Mouse (Mus musculus) yolk sac, embryonic 10.5 days (tissue): ENCODE measurements at regions not wholly inside any gene's neighbourhood (a gene's known extent, or its start where the extent isn't known, plus 50 kb on each side); places are given as distances from the start of the nearest gene placed in this dataset.
"Not testable (repeated sequence)": the region's sequence is repeated elsewhere in the genome, so short reads cannot be mapped to it uniquely, and the experiment has no call there.

Source experiments
- DNase-seq: peaks from one replicate; pipeline ENCODE4 v3.0.0-alpha.2; 2017; ENCODE audit warnings: low spot score

DNA sequence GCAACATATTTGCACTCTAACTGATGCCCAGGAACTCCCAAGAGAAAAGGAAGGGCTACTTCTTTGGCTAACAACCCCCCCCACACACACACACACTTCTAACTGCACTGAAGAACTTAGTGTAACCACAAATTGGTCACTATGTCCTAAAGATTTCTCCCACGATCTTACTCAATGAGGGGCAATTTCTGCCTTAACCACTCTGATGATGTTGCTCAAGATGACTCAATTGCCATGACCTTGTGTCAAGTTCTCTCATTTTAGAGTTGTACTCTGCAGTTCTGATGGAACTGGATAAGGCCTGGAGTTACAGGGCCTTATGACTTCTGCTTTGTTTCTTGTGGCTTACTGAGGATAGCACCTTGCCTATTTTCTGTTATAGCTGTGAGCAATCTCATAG, 81.7 kb downstream of the Sem1 start:
- DNase-seq = no peak

DNA sequence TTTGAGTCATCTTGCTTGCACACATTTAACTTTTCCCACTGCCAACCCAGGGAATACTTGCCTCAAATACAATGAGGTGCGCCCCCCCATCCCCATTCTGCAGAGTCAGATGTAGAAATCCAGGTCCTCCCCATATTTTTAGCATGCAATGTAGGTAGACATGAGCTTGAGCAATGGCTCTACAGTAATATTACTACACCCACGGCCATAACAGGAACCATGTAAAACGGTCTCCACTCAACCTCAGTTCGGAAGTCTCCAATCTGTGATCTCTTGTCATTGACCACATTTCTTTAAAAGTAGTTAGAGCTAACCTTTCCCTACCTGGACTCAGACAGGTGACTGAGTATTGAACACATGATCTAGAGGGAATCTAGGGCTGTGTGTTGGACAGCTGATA, 82.1 kb downstream of the Sem1 start:
- no peak for DNase-seq

DNA sequence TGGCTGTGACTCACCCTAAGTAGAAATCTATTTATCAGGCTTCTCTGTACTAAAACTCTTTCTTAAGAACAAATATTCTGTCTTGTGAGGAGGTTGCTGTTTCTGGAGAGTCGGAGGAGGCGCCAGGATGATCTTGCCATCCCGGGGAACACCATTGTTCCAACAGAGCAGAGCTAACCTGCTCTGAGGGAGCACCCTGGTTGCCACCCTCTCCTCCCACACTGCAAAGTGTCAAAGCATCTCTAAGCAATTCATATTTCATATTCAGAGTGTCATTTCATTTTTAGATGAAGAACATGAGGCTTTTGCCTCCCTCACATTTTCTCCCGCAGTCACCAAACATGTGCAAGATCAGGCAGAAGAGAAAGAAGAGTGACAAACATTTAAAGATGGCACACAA, 90.3 kb downstream of the Sem1 start:
- DNase-seq = no peak

DNA sequence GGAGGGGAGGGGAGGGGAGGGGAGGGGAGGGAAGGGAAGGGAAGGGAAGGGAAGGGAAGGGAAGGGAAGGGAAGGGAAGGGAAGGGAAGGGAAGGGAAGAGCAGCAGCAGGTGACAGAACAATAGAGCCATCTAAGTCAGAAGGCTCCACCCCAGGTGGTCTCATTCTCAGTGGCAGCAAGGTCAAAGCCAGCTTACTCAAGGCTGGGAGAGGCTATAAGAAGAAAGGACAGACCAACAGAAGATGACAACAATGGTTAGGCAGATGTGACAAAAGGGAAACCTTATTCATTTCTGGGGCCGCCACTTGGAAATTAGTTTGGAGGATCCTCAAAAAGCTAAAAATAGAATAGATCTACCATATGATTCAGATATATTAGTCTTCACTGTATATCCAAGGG, 96.9 kb downstream of the Sem1 start:
- DNase-seq = not testable (repeated sequence)

DNA sequence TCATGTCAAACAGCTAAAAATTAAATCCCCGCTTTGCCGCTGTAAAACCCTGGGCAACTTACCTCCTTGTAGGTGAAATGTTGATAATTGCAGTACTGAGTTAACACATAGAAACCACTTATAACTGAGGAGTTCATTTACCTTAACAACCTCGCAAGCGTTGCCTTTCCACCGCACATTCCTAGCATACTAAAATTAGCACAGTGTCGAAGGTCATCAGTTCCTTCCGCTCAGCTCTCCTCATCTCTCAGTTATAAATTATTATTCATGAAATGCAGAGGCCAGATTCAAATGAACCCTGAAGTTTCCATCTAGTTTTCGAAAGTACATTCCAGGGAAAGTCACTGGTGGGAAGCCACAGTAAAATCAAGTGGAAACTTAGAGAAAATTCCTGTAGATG, 108.1 kb downstream of the Sem1 start:
- DNase-seq = no peak

DNA sequence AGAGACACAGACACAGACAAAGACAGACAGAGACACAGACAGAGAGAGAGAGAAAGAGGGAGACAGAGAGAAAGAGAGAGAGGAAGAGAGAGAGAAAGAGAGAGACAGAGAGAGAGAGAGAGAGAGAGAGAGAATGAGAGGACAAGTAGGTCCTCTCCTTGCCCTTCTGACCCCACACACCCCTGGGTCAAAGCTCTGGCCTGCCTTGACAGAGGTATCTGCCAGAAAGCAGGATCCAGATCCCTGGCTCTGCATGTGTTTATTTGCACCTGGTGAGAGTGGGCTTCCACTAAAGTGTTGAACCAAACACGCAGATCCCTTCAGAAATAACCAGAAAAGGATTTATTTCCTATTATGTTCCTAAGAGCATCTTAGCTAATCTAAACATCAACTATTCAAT, 110.9 kb downstream of the Sem1 start:
- DNase-seq = peak; percentile 73

DNA sequence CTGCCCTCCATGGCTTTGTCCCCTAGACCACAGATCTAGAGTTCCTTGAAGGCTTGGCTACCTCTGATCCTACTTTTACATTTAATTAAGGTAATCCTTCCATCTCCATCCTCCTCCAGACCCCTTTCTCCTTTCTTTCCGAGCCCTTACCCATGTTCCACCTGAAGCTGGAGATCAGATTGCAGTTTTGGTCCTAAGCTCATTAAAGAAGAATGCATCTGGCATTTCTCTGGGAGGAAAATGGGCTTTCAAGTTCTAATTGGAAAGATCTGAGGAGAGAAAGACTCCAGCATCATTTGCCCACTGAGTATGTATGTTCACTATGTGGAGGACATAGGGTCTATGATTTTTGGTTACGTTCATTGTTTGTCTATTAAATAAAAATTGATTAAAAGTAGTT, 112.2 kb downstream of the Sem1 start:
- no peak for DNase-seq

DNA sequence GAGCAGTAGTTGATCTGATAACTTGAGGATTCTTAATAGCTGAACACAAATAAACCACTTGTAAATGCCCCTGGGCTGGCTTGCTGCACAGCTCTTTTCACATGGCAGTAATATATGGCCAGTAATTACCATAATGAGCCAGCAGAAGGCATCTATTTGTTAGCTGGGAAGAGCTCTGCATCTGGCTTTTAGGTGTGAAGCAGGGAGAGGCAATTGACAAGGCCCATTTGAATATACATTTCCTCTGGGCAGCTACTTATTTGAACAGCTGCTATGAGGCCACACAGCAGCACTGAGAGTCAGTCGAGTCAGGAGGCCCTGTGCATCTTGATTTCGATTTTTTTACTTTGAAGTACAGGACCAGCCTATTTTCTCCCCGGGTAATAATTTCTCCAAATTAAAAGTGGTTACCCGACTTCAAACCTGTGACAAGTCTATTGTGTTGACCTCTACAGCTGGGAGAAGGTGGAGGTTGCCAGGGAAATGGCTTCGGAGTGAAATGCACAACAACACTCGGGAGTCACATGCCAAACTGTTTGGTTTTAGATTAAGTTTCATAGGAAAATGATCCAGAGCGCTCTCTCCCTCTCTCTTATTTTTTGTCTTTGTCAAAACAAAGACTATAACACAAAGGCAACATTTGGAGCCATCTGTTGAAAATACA, 114.5 kb downstream of the Sem1 start:
- DNase-seq = no peak

DNA sequence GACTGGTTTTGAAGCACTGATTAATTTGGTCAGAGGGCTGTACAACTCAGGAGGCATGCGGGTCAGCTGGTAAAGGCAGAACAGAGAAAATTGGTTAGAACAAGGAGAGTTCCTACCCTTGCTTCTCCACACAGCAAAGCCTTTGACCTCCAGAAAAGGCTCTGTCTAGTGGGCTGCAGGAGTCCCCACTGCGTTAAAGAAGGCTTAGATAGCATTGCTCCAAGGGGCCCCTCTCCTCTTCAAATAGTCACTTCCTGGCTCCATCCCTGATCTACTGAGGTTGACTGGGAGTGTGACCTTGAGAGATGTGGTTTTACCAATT, 118.6 kb downstream of the Sem1 start:
- no peak for DNase-seq

DNA sequence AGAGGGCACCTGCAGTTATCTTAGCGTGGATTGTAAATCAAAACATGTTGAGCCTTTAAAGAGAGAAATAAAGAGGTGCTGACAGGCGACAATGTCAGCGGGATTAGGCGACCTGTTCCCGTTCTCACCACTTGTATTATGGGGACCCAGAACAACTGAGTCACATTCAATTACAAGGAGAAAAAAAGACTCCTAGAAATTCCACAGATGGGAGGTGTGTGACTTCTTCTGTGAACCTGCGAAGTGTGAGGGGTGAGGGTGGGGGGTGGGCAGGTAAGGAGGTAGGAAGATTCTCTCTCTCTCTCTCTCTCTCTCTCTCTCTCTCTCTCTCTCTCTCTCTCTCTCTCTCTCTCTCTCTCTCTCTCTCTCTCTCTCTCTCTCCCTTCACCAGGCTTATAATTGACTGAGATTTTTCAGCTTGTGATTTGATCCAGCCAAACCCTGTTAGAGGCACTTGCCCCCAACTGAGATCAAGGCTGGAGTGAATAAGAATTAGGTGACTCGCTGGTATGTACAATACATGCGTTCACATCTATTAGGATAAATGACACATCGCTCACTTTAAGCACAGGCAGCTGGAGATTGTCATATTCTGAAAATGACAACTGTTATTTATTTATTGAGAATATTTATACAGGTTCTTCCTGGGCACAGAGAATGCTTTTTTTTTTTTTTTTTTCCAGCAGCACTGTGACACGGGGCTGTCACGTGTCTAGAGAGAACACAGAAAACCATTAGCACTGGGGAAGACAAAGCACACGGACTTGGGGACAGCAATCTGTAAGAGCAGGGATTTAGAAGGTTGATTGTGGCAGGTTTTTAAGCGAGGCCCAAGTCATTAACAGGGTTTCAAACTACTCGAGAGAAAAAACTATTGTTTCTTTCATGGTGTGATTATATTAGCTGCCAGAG, 119.2 kb downstream of the Sem1 start:
- no peak for DNase-seq

DNA sequence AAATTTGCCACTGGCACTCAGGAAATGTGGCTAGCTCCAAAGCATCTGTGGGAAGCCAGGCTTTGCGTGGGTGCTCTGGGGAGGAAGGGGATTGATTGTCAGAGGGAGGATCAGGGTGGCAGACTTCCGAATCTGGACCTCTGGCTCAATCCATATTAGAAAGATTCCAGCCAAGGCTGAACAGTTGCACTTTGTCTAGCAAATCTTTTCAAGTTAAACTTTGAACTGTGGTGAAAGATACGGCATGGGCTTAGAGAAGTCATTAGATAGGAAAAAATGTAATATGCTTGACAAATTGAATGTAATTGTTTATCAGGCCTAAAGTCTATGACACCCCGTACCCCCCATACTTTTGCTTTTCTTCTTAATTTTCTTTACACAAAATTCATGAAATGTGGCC, 120.7 kb downstream of the Sem1 start:
- DNase-seq = no peak

DNA sequence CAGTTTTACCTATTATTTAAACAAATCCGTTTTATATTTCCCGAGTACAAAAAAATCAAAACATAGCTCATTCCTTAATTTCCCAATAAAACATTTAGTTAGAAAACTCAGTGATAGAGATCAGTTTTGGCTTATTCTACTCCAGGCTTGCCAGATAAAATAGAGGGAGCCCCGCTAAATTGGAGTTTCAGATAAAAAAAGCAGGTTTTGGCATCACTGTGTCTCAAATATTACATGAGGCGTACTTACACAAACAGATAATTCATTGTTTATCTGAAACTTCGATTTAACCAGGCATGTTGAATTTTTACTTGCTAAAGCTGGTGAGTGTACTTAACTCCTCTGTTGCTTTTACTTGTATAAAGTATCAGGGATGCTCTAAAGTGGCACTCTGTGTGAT, 121.5 kb downstream of the Sem1 start:
- no peak for DNase-seq

DNA sequence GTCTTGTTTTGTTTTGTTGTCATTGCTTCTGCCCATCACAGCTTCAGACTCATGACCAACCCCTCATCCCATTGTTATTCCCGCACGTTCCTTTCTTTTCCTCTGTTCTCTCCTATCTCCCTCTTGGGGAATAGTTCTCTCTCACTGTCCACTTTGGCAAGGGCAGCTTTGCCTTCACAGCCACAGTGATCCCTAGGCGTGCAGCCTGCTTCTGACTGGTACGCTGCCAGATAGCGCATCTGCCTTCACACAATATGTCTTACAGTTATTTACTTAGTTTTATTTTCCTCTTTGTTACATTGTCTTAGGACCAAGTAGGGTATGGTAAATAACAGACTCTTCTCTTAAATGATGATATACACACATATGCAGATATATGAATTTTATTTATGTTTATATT, 122.9 kb downstream of the Sem1 start:
- DNase-seq = no peak

DNA sequence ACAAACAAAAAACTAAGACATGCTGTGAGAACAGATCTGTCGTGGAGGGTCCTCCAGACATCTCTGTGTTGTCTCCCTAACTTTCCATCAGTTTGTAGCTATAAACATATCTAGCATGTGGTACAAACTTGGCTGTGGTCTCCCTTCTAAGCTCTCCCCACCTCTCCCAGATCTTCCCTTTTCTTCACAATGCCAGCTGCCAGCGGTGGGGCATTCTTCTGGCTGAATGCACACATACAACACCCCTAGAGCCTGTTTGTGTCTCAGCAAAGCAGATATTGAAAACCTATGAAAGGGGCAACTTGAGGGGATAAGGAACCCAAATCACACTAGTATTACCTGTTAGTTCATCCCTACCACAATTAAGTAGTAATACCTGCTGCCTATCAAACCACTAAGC, 124.1 kb downstream of the Sem1 start:
- DNase-seq = no peak

DNA sequence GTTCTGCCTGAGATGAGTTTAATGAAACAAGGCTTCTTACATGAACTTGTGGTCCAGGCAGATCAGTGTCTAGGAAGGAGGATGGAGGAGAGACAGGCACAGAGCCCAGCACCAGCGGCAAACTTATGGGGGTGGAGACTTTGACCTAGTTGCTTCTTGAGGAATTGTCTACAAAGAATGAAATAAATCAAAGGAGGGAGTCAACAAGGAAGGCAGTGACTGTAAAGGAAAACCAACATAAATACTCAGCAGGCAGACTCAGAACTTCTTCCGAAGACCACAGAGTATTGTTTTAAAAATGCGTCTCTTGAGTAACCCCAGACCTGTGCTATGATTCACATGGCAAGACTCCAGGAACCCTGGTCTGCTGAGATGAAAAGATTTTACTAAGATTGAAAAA, 143.6 kb downstream of the Sem1 start:
- no peak for DNase-seq

DNA sequence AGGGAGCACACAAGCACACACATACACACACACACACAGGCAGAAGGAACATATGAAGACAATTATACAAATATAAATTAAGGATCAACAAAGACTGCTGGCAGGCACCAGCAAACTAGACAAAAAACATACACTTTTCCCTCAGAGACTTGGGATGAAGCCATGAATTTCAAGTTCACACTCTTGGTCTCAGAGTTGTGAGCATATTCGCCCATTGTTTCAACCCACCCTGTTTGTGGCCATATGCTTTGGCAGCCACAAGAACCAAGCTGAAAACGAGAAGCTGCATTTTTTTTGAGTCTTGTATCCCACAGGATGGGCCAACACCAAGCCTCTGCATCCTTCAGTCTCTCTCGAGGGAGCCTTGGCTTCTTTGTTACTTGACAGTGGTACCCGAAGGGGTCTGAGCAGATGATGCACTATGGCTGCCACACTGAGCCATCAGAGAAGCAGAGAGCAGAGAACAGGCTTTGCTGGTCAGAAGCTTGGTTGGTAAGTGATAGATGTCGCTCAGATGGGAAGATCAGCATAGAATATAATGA, 144.1 kb downstream of the Sem1 start:
- DNase-seq = no peak

DNA sequence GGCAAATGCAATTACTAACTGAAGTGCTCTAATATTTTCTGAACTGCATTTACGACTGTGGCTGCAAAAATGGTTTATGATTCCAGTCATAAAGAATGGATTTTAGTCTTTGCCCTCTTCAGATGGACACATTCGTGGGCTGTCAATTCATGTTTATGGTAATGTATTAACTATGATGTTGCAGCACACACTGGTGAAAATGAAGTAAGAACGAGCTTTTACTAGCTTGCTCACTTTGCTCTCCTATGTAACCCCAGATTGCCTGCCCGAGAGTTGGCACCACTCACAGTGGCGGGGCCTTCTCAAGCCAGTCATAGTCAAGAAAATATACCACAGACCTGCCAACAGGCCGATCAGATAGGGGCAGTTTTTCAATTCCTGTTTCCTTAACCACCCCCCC, 145.3 kb downstream of the Sem1 start:
- no peak for DNase-seq

DNA sequence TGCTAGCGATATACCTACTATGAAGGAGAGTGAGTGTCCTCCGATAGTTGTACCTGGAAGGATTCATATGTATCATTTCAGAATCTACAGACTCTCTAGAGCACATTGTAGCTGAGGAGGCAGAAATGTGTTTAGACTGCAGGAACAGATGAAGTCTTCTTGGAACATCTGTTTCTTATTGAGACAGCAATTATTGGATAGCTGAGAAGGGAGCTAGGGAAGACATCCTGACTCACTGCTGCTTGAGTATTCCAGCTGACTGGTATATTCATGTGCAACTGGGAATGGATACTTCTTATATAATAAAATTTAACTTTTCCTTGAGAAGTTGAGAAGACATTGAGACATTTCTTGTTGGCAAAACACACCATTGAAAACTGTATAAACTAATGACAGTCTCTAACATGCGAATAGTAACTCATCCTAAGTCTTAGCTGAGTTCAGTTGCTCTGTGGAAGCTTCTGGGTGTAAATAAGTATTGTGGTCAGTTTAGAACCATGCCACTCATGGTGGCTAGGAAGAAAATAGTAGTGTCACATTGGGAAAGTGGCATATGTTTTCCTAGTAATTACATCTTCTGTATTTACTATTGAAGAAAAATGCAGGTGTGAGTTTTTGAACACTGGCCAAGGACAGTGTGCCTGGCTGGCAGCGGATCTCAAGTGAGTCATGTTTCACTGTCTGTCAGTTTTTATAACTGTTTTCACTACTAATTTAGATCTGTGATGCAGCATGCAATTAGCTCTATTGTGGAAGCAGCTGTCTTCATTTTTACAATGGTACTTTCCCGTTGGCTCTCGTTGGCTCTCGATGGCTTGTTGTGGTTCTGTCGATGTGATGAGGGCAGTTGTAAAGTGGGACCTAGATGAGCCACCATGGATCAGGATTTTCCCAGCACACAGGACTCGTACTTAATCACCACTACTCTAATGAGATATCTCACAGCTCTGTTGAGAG, 163.5 kb downstream of the Sem1 start:
- no peak for DNase-seq

DNA sequence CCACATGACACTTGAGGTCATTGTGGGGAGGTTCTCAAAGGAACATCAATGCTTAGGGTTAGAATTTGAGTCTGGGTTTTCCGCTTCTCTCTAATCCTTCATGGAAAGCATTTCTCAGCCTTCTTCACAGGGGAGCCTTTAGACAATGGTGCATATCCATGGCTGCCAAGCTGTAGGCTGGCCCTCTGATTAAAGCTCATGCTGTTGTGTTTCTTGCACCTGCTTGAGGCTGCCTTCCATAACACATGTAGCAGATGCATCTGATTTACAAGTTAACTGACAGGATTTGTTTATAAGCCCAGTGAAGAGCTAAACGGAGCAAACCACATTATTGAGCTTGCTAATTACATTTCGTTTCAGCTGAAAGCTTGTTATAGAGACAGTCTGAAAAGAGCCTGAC, 180.5 kb downstream of the Sem1 start:
- DNase-seq = no peak

DNA sequence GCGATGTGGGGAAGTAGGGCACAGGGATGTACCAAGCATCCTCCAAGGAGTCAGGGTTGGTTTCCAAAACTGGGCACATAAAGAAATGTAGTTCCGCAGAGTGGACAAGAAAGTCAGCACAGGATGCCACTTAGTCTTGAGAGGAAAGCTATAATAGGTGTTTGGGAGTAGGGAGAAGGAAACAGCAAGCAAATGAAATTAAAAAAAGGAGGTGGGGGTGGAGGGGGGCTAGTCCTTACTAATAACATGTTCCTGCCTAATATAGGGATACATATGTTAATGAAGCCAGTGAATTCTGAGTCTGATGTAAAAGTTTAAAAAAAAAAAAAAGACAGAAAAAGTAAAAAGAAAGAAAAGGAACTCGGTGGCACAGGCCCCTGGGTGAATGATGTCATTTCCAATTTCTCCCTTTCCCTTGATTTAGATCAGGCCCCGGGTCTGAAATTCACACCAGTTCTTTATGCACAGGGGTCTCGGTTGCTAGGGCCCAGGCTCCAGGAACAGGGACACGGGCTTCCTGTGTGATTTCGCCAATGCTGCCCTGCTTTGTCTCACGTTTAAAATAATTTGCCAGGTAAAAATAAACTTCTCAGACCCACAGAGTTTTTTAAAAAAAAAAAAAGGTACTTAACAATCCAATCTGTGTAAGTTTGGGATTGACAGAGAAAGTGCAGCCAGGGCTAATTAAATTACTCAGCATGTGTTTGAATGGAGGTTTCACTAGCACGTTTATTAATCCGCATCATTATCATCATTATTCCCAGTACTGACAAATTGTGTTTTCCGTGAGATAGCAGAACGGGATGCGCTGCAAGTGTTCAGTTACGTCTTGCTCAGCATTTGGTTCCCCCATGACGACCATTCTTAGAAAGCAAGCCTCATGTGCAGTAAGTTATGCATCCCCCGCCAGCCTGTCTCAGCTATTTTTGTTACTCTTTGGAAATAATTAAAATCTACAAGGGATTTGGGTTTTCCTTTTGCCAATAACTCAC, 172.8 kb upstream of the Slc25a13 start:
- DNase-seq = no peak

DNA sequence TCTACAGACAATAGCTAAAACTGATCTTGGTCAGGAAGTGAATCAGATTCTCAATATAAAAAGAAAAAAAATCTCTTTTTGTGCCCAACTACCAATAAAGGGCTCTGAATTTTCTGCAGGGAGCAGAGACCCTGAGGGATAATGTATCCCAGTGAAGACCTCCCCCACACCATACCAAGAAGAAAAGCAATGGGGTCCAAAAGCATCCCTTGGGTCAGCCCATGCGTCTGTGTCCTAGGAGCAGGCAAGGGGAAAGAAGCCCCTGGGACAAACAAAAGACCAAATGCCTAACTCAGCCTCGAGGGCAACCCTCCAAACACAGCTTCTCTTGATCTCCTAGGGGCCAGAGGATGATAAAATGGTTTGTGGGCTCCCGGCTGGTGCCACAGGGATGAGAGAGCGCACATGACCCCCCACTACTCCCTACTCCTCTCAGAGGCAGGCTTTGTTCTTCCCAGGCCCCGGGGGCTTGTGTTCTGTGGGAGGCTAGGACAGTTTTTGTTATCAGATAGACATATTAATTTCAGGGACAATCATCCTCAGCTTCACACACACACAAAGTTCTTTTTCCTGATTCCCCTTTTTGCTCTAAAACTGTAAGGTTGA, 172.0 kb upstream of the Slc25a13 start:
- DNase-seq = no peak
